Mouse (Mus musculus) forebrain, embryonic 14.5 days (tissue): ENCODE measurements around the gene Iqschfp. TPM values are rescaled to one million over a fixed set of nuclear protein-coding genes. Genes with fewer than 3 reads are reported as not detected.

Source experiments
- ATAC-seq: fragments of 200-750 bp; cut with Nextera tagmentation; 2 replicates; pipeline ENCODE4 v1.8.0; 2017; ENCODE audit warnings: mild to moderate bottlenecking, moderate library complexity
- DNase-seq: peaks from one replicate; pipeline ENCODE4 v3.0.0-alpha.2; 2015; ENCODE audit warnings: low spot score
- H3K27ac ChIP-seq: fragments of 300-500 bp; sonication (generic); 2 replicates; pipeline ENCODE4 v1.5.1; 2014; ENCODE audit warnings: low read depth, mild to moderate bottlenecking, control low read depth, low read length, moderate library complexity
- H3K27me3 ChIP-seq: fragments of 300-500 bp; sonication (generic); replicated peaks from 2 replicates; pipeline ENCODE4 v1.6.1; 2014; ENCODE audit warnings: low read length, control low read depth, mixed read lengths; ENCODE audit not compliant: control insufficient read depth, insufficient read depth
- H3K36me3 ChIP-seq: fragments of 300-500 bp; sonication (generic); 2 replicates; pipeline ENCODE4 v1.6.1; 2014; ENCODE audit warnings: low read length, control low read depth; ENCODE audit not compliant: control insufficient read depth, insufficient read depth
- H3K4me1 ChIP-seq: fragments of 300-500 bp; sonication (generic); 2 replicates; pipeline ENCODE4 v1.6.1; 2014; ENCODE audit warnings: antibody characterized with exemption, low read length, control low read depth; ENCODE audit not compliant: control insufficient read depth, insufficient read depth
- H3K4me2 ChIP-seq: fragments of 300-500 bp; sonication (generic); 2 replicates; pipeline ENCODE4 v1.6.1; 2014; ENCODE audit warnings: mild to moderate bottlenecking, control low read depth, low read length
- H3K4me3 ChIP-seq: fragments of 300-500 bp; sonication (generic); 2 replicates; pipeline ENCODE4 v1.5.1; 2014; ENCODE audit warnings: low read depth, low read length, control low read depth
- H3K9ac ChIP-seq: fragments of 300-500 bp; sonication (generic); 2 replicates; pipeline ENCODE4 v1.6.1; 2014; ENCODE audit warnings: mild to moderate bottlenecking, low read length, control low read depth, moderate library complexity
- H3K9me3 ChIP-seq: fragments of 300-500 bp; sonication (generic); replicated peaks from 2 replicates; pipeline ENCODE4 v1.6.1; 2016; ENCODE audit warnings: low read length, control low read depth, mixed read lengths; ENCODE audit not compliant: control insufficient read depth
- WGBS: fragments of 180-500 bp; shearing (Covaris S2); extraction: QIAGEN DNeasy Blood & Tissue Kit; methylation state at CpG from one replicate; pipeline ENCODE4 v1.1.7; 2014; 5-methylcytosine and 5-hydroxymethylcytosine counted together
- polyA plus RNA-seq: library from polyadenylated mRNA; unstranded; fragments of >200 nt; fragmentation: Nextera tagmentation; extraction: Ambion mirVana; gene quantifications from 2 replicates; pipeline ENCODE4 v1.2.1, GENCODE M21; 2014

Iqschfp gene
- polyA plus RNA-seq, 1 experiment from 2014 or later, result 2.8 TPM

- no peaks in the 10 kb centered on the region for H3K9me3 ChIP-seq
- ATAC-seq, result no peak
- no peaks in the 10 kb centered on the region for H3K4me1 ChIP-seq
- no peak overlapping the region for H3K4me2 ChIP-seq
- DNase-seq, result no peak
- 58% methylated on average over 1 of the region's 1 CpGs for WGBS
- no peak overlapping the region for H3K4me3 ChIP-seq
- no peak overlapping the region for H3K27ac ChIP-seq
- H3K36me3 ChIP-seq, result no peaks in the 10 kb centered on the region
- H3K27me3 ChIP-seq, result no peaks in the 10 kb centered on the region
- no peak overlapping the region for H3K9ac ChIP-seq
Observed at GRCm38 (mm10) chr3:68252335-68252734, 360.3 kb downstream of the Iqschfp start.

- H3K36me3 ChIP-seq, result no peaks in the 10 kb centered on the region
- H3K27ac ChIP-seq, result no peak overlapping the region
- H3K4me2 ChIP-seq, result no peak overlapping the region
- no peaks in the 10 kb centered on the region for H3K9me3 ChIP-seq
- H3K4me1 ChIP-seq, result no peaks in the 10 kb centered on the region
- WGBS, result 86% methylated on average over 6 of the region's 6 CpGs
- no peak overlapping the region for H3K9ac ChIP-seq
- no peak overlapping the region for H3K4me3 ChIP-seq
- no peak for ATAC-seq
- no peak for DNase-seq
- H3K27me3 ChIP-seq, result no peaks in the 10 kb centered on the region
Observed at GRCm38 (mm10) chr3:68262304-68262703, 370.3 kb downstream of the Iqschfp start.

GRCm38 (mm10) chr3:68267905-68268304, 375.9 kb downstream of the Iqschfp start:
- H3K9ac ChIP-seq, result no peak overlapping the region
- H3K27ac ChIP-seq, result no peak overlapping the region
- no peaks in the 10 kb centered on the region for H3K9me3 ChIP-seq
- H3K4me2 ChIP-seq, result no peak overlapping the region
- no peaks in the 10 kb centered on the region for H3K4me1 ChIP-seq
- no peak for ATAC-seq
- DNase-seq, result no peak
- 85% methylated on average over 4 of the region's 4 CpGs for WGBS
- H3K27me3 ChIP-seq, result no peaks in the 10 kb centered on the region
- H3K4me3 ChIP-seq, result no peak overlapping the region
- no peaks in the 10 kb centered on the region for H3K36me3 ChIP-seq

- H3K9ac ChIP-seq, result no peak overlapping the region
- ATAC-seq, result no peak
- H3K4me1 ChIP-seq, result no peaks in the 10 kb centered on the region
- no peak overlapping the region for H3K4me3 ChIP-seq
- no peaks in the 10 kb centered on the region for H3K9me3 ChIP-seq
- 90% methylated on average over 4 of the region's 4 CpGs for WGBS
- DNase-seq, result no peak
- no peaks in the 10 kb centered on the region for H3K27me3 ChIP-seq
- H3K27ac ChIP-seq, result no peak overlapping the region
- no peaks in the 10 kb centered on the region for H3K36me3 ChIP-seq
- H3K4me2 ChIP-seq, result no peak overlapping the region
Observed at GRCm38 (mm10) chr3:68269251-68269650, 377.2 kb downstream of the Iqschfp start.

GRCm38 (mm10) chr3:68270246-68270645, 378.2 kb downstream of the Iqschfp start:
- WGBS, result 81% methylated on average over 6 of the region's 6 CpGs
- Histone ChIP-seq H3K4me1 (no peaks in the 10 kb centered on the region), H3K9me3 (no peaks in the 10 kb centered on the region), H3K4me3 (no peak overlapping the region), H3K9ac (no peak overlapping the region), H3K27ac (no peak overlapping the region), H3K36me3 (no peaks in the 10 kb centered on the region), H3K4me2 (no peak overlapping the region), H3K27me3 (no peaks in the 10 kb centered on the region)
- DNase-seq (no peak), ATAC-seq (0 out of 2 replicates have a peak, but pooled peaks have one; percentile 37)

- H3K4me3 ChIP-seq, result no peak overlapping the region
Observed at GRCm38 (mm10) chr3:68271457-68271856, 379.4 kb downstream of the Iqschfp start.

GRCm38 (mm10) chr3:68271881-68272280, 379.8 kb downstream of the Iqschfp start:
- no peak overlapping the region for H3K4me2 ChIP-seq
- 44% methylated on average over 3 of the region's 3 CpGs for WGBS

More at GRCm38 (mm10) chr3:68271457-68271856, 379.4 kb downstream of the Iqschfp start:
- Histone ChIP-seq H3K9me3 (no peaks in the 10 kb centered on the region), H3K9ac (no peak overlapping the region), H3K36me3 (no peaks in the 10 kb centered on the region), H3K4me2 (no peak overlapping the region), H3K27me3 (no peaks in the 10 kb centered on the region), H3K27ac (no peak overlapping the region), H3K4me1 (no peaks in the 10 kb centered on the region)
- ATAC-seq (peak; percentile 79), DNase-seq (peak; percentile 73)
- 9% methylated on average over 3 of the region's 3 CpGs for WGBS

GRCm38 (mm10) chr3:68282844-68283594, 391.0 kb downstream of the Iqschfp start:
- H3K27me3 ChIP-seq, result no peaks in the 10 kb centered on the region
- 15% methylated on average over 7 of the region's 7 CpGs for WGBS
- H3K4me2 ChIP-seq, result peak overlapping the region; percentile 20; the same call in 1 of the 2 replicates
- no peak overlapping the region for H3K9ac ChIP-seq
- no peaks in the 10 kb centered on the region for H3K9me3 ChIP-seq
- DNase-seq (peak; percentile 77), ATAC-seq (peak; percentile 91)
- peaks cover 10% of the 10 kb centered on the region; the same call in 1 of the 2 replicates for H3K4me1 ChIP-seq
- no peak overlapping the region for H3K4me3 ChIP-seq
- H3K27ac ChIP-seq, result peak overlapping the region; percentile 29; the same call in 1 of the 2 replicates
- H3K36me3 ChIP-seq, result no peaks in the 10 kb centered on the region

More at GRCm38 (mm10) chr3:68271881-68272280, 379.8 kb downstream of the Iqschfp start:
- Histone ChIP-seq H3K27me3 (no peaks in the 10 kb centered on the region), H3K4me3 (no peak overlapping the region), H3K27ac (no peak overlapping the region), H3K4me1 (no peaks in the 10 kb centered on the region), H3K9ac (no peak overlapping the region), H3K36me3 (no peaks in the 10 kb centered on the region), H3K9me3 (no peaks in the 10 kb centered on the region)
- ATAC-seq (peak; percentile 44; the same call in 1 of the 2 replicates), DNase-seq (peak; percentile 52)

- Histone ChIP-seq H3K27ac (peak overlapping the region; percentile 29; the same call in 1 of the 2 replicates), H3K9ac (no peak overlapping the region), H3K4me1 (peaks cover 10% of the 10 kb centered on the region; the same call in 1 of the 2 replicates), H3K27me3 (no peaks in the 10 kb centered on the region), H3K36me3 (no peaks in the 10 kb centered on the region), H3K4me3 (no peak overlapping the region), H3K4me2 (peak overlapping the region; percentile 20; the same call in 1 of the 2 replicates), H3K9me3 (no peaks in the 10 kb centered on the region)
- ATAC-seq, result peak; percentile 61
- 37% methylated on average over 10 of the region's 10 CpGs for WGBS
- peak; percentile 73 for DNase-seq
Observed at GRCm38 (mm10) chr3:68283595-68283991, 391.6 kb downstream of the Iqschfp start.
